Mouse (Mus musculus): Measurements from ENCODE around the gene Arhgef18.

Arhgef18 gene

GRCm38 (mm10) chr8:3353811-3354442, 38.9 kb upstream of the Arhgef18 start:
- TF ChIP-seq POU5F1 (IDR thresholded peaks at IDR 0.05; ENCODE audit: borderline replicate concordance, low read length), result no peak
- no peak for TF ChIP-seq CTCF (conservative IDR thresholded peaks at IDR 0.05; ENCODE audit: low read length)
- 0 out of 2 replicates have a peak overlapping the region, but pooled peaks have one; percentile 37 for H3K4me3 ChIP-seq (replicated peaks; ENCODE audit: low read length)
- H3K9me3 ChIP-seq (ENCODE audit: low read length), result no peaks in the 10 kb centered on the region

GRCm38 (mm10) chr8:3354443-3354812, 38.4 kb upstream of the Arhgef18 start:
- TF ChIP-seq CTCF (conservative IDR thresholded peaks at IDR 0.05; ENCODE audit: low read length) (no peak), POU5F1 (IDR thresholded peaks at IDR 0.05; ENCODE audit: borderline replicate concordance, low read length) (no peak), NANOG (IDR thresholded peaks at IDR 0.05; ENCODE audit: borderline replicate concordance, low read length) (no peak)
- Histone ChIP-seq H3K4me3 (replicated peaks; ENCODE audit: low read length) (no peak overlapping the region), H3K9me3 (ENCODE audit: low read length) (no peaks in the 10 kb centered on the region), H3K27me3 (ENCODE audit: insufficient read depth, low read length) (no peaks in the 10 kb centered on the region), H3K4me1 (replicated peaks; ENCODE audit: low read depth, low read length) (peaks cover 36% of the 10 kb centered on the region), H3K36me3 (ENCODE audit: insufficient read depth, low read length) (no peaks in the 10 kb centered on the region)

More at GRCm38 (mm10) chr8:3353811-3354442, 38.9 kb upstream of the Arhgef18 start:
- Histone ChIP-seq H3K4me1 (replicated peaks; ENCODE audit: low read depth, low read length) (peaks cover 36% of the 10 kb centered on the region), H3K27me3 (ENCODE audit: insufficient read depth, low read length) (no peaks in the 10 kb centered on the region), H3K36me3 (ENCODE audit: insufficient read depth, low read length) (no peaks in the 10 kb centered on the region)

- TF ChIP-seq POU5F1 (IDR thresholded peaks at IDR 0.05; ENCODE audit: borderline replicate concordance, low read length), result no peak
- peak; percentile 23; the same call in 1 of the 2 replicates for TF ChIP-seq CTCF (conservative IDR thresholded peaks at IDR 0.05; ENCODE audit: low read length)
- peaks cover 38% of the 10 kb centered on the region for H3K4me1 ChIP-seq (replicated peaks; ENCODE audit: low read depth, low read length)
- H3K4me3 ChIP-seq (replicated peaks; ENCODE audit: low read length), result no peak overlapping the region
- no peaks in the 10 kb centered on the region for H3K27me3 ChIP-seq (ENCODE audit: insufficient read depth, low read length)
- no peaks in the 10 kb centered on the region for H3K36me3 ChIP-seq (ENCODE audit: insufficient read depth, low read length)
- H3K9me3 ChIP-seq (ENCODE audit: low read length), result no peaks in the 10 kb centered on the region
Measured at GRCm38 (mm10) chr8:3355586-3355985, 37.2 kb upstream of the Arhgef18 start.

- no peak overlapping the region for H3K4me3 ChIP-seq (replicated peaks; ENCODE audit: low read length)
- peak; percentile 71 for TF ChIP-seq CTCF (conservative IDR thresholded peaks at IDR 0.05; ENCODE audit: low read length)
- no peak for TF ChIP-seq POU5F1 (IDR thresholded peaks at IDR 0.05; ENCODE audit: borderline replicate concordance, low read length)
- TF ChIP-seq NANOG (IDR thresholded peaks at IDR 0.05; ENCODE audit: borderline replicate concordance, low read length), result no peak
- H3K27me3 ChIP-seq (ENCODE audit: insufficient read depth, low read length), result peaks cover 6% of the 10 kb centered on the region
- H3K4me1 ChIP-seq (replicated peaks; ENCODE audit: low read depth, low read length), result peaks cover 31% of the 10 kb centered on the region
- H3K9me3 ChIP-seq (ENCODE audit: low read length), result no peaks in the 10 kb centered on the region
- no peaks in the 10 kb centered on the region for H3K36me3 ChIP-seq (ENCODE audit: insufficient read depth, low read length)
Measured at GRCm38 (mm10) chr8:3358060-3358459, 34.7 kb upstream of the Arhgef18 start.

GRCm38 (mm10) chr8:3367086-3367485, 25.7 kb upstream of the Arhgef18 start:
- no peak for TF ChIP-seq CTCF (conservative IDR thresholded peaks at IDR 0.05; ENCODE audit: low read length)
- TF ChIP-seq POU5F1 (IDR thresholded peaks at IDR 0.05; ENCODE audit: borderline replicate concordance, low read length), result no peak
- no peak for TF ChIP-seq NANOG (IDR thresholded peaks at IDR 0.05; ENCODE audit: borderline replicate concordance, low read length)
- Histone ChIP-seq H3K9me3 (ENCODE audit: low read length) (no peaks in the 10 kb centered on the region), H3K4me1 (replicated peaks; ENCODE audit: low read depth, low read length) (no peaks in the 10 kb centered on the region)

GRCm38 (mm10) chr8:3368091-3368490, 24.7 kb upstream of the Arhgef18 start:
- Histone ChIP-seq H3K27me3 (ENCODE audit: insufficient read depth, low read length) (peaks cover 32% of the 10 kb centered on the region), H3K4me3 (replicated peaks; ENCODE audit: low read length) (no peak overlapping the region), H3K36me3 (ENCODE audit: insufficient read depth, low read length) (no peaks in the 10 kb centered on the region), H3K4me1 (replicated peaks; ENCODE audit: low read depth, low read length) (no peaks in the 10 kb centered on the region), H3K9me3 (ENCODE audit: low read length) (no peaks in the 10 kb centered on the region; the same call in 1 of the 2 replicates)
- TF ChIP-seq POU5F1 (IDR thresholded peaks at IDR 0.05; ENCODE audit: borderline replicate concordance, low read length) (no peak), NANOG (IDR thresholded peaks at IDR 0.05; ENCODE audit: borderline replicate concordance, low read length) (no peak), CTCF (conservative IDR thresholded peaks at IDR 0.05; ENCODE audit: low read length) (no peak)

More at GRCm38 (mm10) chr8:3367086-3367485, 25.7 kb upstream of the Arhgef18 start:
- Histone ChIP-seq H3K4me3 (replicated peaks; ENCODE audit: low read length) (no peak overlapping the region), H3K36me3 (ENCODE audit: insufficient read depth, low read length) (no peaks in the 10 kb centered on the region), H3K27me3 (ENCODE audit: insufficient read depth, low read length) (peaks cover 39% of the 10 kb centered on the region)

GRCm38 (mm10) chr8:3375748-3376147, 17.1 kb upstream of the Arhgef18 start:
- H3K27me3 ChIP-seq (ENCODE audit: insufficient read depth, low read length), result peaks cover 8% of the 10 kb centered on the region
- TF ChIP-seq POU5F1 (IDR thresholded peaks at IDR 0.05; ENCODE audit: borderline replicate concordance, low read length), result no peak
- peak; percentile 46 for TF ChIP-seq CTCF (conservative IDR thresholded peaks at IDR 0.05; ENCODE audit: low read length)
- H3K9me3 ChIP-seq (ENCODE audit: low read length), result no peaks in the 10 kb centered on the region; the same call in 1 of the 2 replicates
- H3K4me3 ChIP-seq (replicated peaks; ENCODE audit: low read length), result no peak overlapping the region
- H3K4me1 ChIP-seq (replicated peaks; ENCODE audit: low read depth, low read length), result 0 out of 2 replicates have a peak, but pooled peaks cover 2% of the 10 kb centered on the region
- no peaks in the 10 kb centered on the region for H3K36me3 ChIP-seq (ENCODE audit: insufficient read depth, low read length)

GRCm38 (mm10) chr8:3376641-3377274, 16.0 kb upstream of the Arhgef18 start:
- H3K36me3 ChIP-seq (ENCODE audit: insufficient read depth, low read length), result no peaks in the 10 kb centered on the region
- peaks cover 16% of the 10 kb centered on the region for H3K27me3 ChIP-seq (ENCODE audit: insufficient read depth, low read length)
- TF ChIP-seq CTCF (conservative IDR thresholded peaks at IDR 0.05; ENCODE audit: low read length) (no peak), NANOG (IDR thresholded peaks at IDR 0.05; ENCODE audit: borderline replicate concordance, low read length) (no peak), POU5F1 (IDR thresholded peaks at IDR 0.05; ENCODE audit: borderline replicate concordance, low read length) (no peak)
- H3K9me3 ChIP-seq (ENCODE audit: low read length), result no peaks in the 10 kb centered on the region; the same call in 1 of the 2 replicates
- 0 out of 2 replicates have a peak, but pooled peaks cover 2% of the 10 kb centered on the region for H3K4me1 ChIP-seq (replicated peaks; ENCODE audit: low read depth, low read length)
- peak overlapping the region; percentile 46 for H3K4me3 ChIP-seq (replicated peaks; ENCODE audit: low read length)

Measured in E14TG2a.4 (cell line).